Mouse (Mus musculus) CH12.LX (cell line): ENCODE measurements around the gene Fry. TPM values are rescaled to one million over a fixed set of nuclear protein-coding genes. Genes with fewer than 3 reads are reported as not detected.

Experiments
- DNase-seq: peaks from one replicate; pipeline ENCODE4 v3.0.0-alpha.2; 2013; ENCODE audit errors: extremely low read depth
- H3K27ac ChIP-seq: 2 replicates; pipeline ENCODE4 v1.5.1; 2012; ENCODE audit warnings: low read depth, mild to moderate bottlenecking, control low read depth, moderate library complexity; ENCODE audit not compliant: insufficient read depth
- H3K27me3 ChIP-seq: replicated peaks from 2 replicates; pipeline ENCODE3; 2012; ENCODE audit warnings: inconsistent platforms
- H3K36me3 ChIP-seq, 2 experiments: replicated peaks in 1 of 2; 2 replicates each; pipeline versions ENCODE3 to v1.6.1; 2012; ENCODE audit warnings: inconsistent platforms in 1 of 2, low read length in 1 of 2, mild to moderate bottlenecking in 1 of 2, mixed read lengths in 1 of 2, moderate library complexity in 1 of 2; ENCODE audit not compliant: control insufficient read depth in 1 of 2, insufficient read depth in 1 of 2
- H3K4me1 ChIP-seq, 2 experiments: 2 replicates each; pipeline ENCODE4 v1.6.1; 2012; ENCODE audit warnings: inconsistent platforms in 1 of 2, moderate library complexity in 1 of 2; ENCODE audit not compliant: insufficient read depth in 2 of 2, control insufficient read depth in 1 of 2
- H3K4me2 ChIP-seq: 2 replicates; pipeline ENCODE4 v1.6.1; 2012; ENCODE audit warnings: low read depth, mild to moderate bottlenecking, control low read depth; ENCODE audit not compliant: poor library complexity, insufficient read depth, severe bottlenecking
- H3K4me3 ChIP-seq, 3 experiments: fragments of 150-350 bp in 1 of 3; sonication (generic) in 1 of 3; replicated peaks in 1 of 3; 2 replicates each; pipeline versions ENCODE3 to v1.5.1; 2011 to 2012; ENCODE audit warnings: low read depth in 2 of 3, low read length in 2 of 3, mild to moderate bottlenecking in 2 of 3, moderate library complexity in 2 of 3, control low read depth in 1 of 3, improper control_type of control experiment in 1 of 3, inconsistent platforms in 1 of 3, mixed read lengths in 1 of 3; ENCODE audit not compliant: poor library complexity in 1 of 3
- H3K79me2 ChIP-seq: replicated peaks from 2 replicates; pipeline ENCODE4 v1.6.1; 2012; ENCODE audit warnings: mild to moderate bottlenecking, moderate library complexity; ENCODE audit not compliant: control insufficient read depth, poor library complexity, insufficient read depth, severe bottlenecking; ENCODE audit errors: extremely low read depth
- H3K9ac ChIP-seq: 2 replicates; pipeline ENCODE4 v1.6.1; 2012; ENCODE audit warnings: low read depth, mild to moderate bottlenecking, control low read depth, moderate library complexity; ENCODE audit not compliant: insufficient read depth
- H3K9me3 ChIP-seq: replicated peaks from 2 replicates; pipeline ENCODE3; 2012; ENCODE audit warnings: low read length, inconsistent platforms, mixed read lengths
- BHLHE40 ChIP-seq: IDR thresholded peaks from 2 replicates; pipeline ENCODE4 v1.6.1; 2011; ENCODE audit warnings: mild to moderate bottlenecking, low read depth, low read length, improper control_type of control experiment
- CTCF ChIP-seq, 2 experiments: IDR thresholded peaks in 1 of 2; conservative IDR thresholded peaks in 1 of 2; 2 replicates each; pipeline ENCODE4 v1.5.1; 2011 to 2012; ENCODE audit warnings: low read depth in 2 of 2, low read length in 2 of 2, improper control_type of control experiment in 1 of 2, inconsistent platforms in 1 of 2, mild to moderate bottlenecking in 1 of 2, moderate library complexity in 1 of 2
- E2F4 ChIP-seq: IDR thresholded peaks from 2 replicates; pipeline ENCODE4 v1.6.1; 2011; ENCODE audit warnings: low read depth, low read length, improper control_type of control experiment; ENCODE audit not compliant: insufficient replicate concordance
- ETS1 ChIP-seq: conservative IDR thresholded peaks from 2 replicates; pipeline ENCODE4 v1.6.1; 2012; ENCODE audit warnings: low read depth, mild to moderate bottlenecking, inconsistent platforms, low read length, improper control_type of control experiment, moderate library complexity
- HCFC1 ChIP-seq: IDR thresholded peaks from 2 replicates; pipeline ENCODE4 v1.6.1; 2012; ENCODE audit warnings: low read depth, mild to moderate bottlenecking, inconsistent platforms, low read length, improper control_type of control experiment
- JUN ChIP-seq: IDR thresholded peaks from 2 replicates; pipeline ENCODE4 v1.6.1; 2011; ENCODE audit warnings: low read depth, mild to moderate bottlenecking, low read length, improper control_type of control experiment, moderate library complexity; ENCODE audit not compliant: insufficient read depth
- KAT2A ChIP-seq: IDR thresholded peaks from 2 replicates; pipeline ENCODE4 v1.6.1; 2012; ENCODE audit warnings: low read length, improper control_type of control experiment, inconsistent platforms; ENCODE audit not compliant: insufficient replicate concordance
- MAFK ChIP-seq: IDR thresholded peaks from 2 replicates; pipeline ENCODE4 v1.6.1; 2011; ENCODE audit warnings: low read length, improper control_type of control experiment; ENCODE audit not compliant: insufficient replicate concordance
- NELFE ChIP-seq: IDR thresholded peaks from 2 replicates; pipeline ENCODE4 v1.6.1; 2011; ENCODE audit warnings: low read depth, low read length, improper control_type of control experiment
- POLR2A ChIP-seq: IDR thresholded peaks from 2 replicates; pipeline ENCODE4 v1.6.1; 2011; ENCODE audit warnings: low read depth, mild to moderate bottlenecking, improper control_type of control experiment, low read length
- RAD21 ChIP-seq: IDR thresholded peaks from 2 replicates; pipeline ENCODE4 v1.6.1; 2011; ENCODE audit warnings: low read depth, mild to moderate bottlenecking, low read length, improper control_type of control experiment, moderate library complexity
- SMC3 ChIP-seq: IDR thresholded peaks from 2 replicates; pipeline ENCODE4 v1.6.1; 2011; ENCODE audit warnings: low read depth, low read length, improper control_type of control experiment
- TBP ChIP-seq: conservative IDR thresholded peaks from 2 replicates; pipeline ENCODE4 v1.6.1; 2011; ENCODE audit warnings: low read depth, low read length, improper control_type of control experiment
- USF1 ChIP-seq: IDR thresholded peaks from 2 replicates; pipeline ENCODE4 v1.6.1; 2014; ENCODE audit warnings: low read depth, mild to moderate bottlenecking, inconsistent platforms, low read length, improper control_type of control experiment
- ZKSCAN1 ChIP-seq: IDR thresholded peaks from 2 replicates; pipeline ENCODE4 v1.6.1; 2012; ENCODE audit warnings: low read depth, inconsistent platforms, low read length, improper control_type of control experiment, borderline replicate concordance
- ZNF384 ChIP-seq: IDR thresholded peaks from 2 replicates; pipeline ENCODE4 v1.6.1; 2012; ENCODE audit warnings: low read depth, low read length, improper control_type of control experiment, inconsistent platforms
- dilution Hi-C: fragments of 300-500 bp; cut with MboI; formaldehyde crosslinking; loops from 2 replicates; pipeline ENCODE4 v1.14.3; 2020; ENCODE audit warnings: low sequenced_read_pairs; ENCODE audit not compliant: extremely low pct_unique_long_range_greater_than_20kb, extremely low pct_ligation_motif_present
- in situ Hi-C: fragments of 300-500 bp; cut with MboI; formaldehyde crosslinking; loops from 3 replicates; pipeline ENCODE4 v1.14.3; 2019; ENCODE audit warnings: low sequenced_read_pairs, low pct_ligation_motif_present, low pct_unique_long_range_greater_than_20kb, mixed read lengths
- polyA plus RNA-seq: library from polyadenylated mRNA; unstranded; fragments of >175 nt; gene quantifications from 2 replicates; pipeline ENCODE4 v1.2.1, GENCODE M21; 2012; ENCODE audit warnings: low read depth; ENCODE audit not compliant: insufficient read length
- total RNA-seq, 2 experiments: library from RNA; depleted of rRNA; stranded (reverse); fragments of 300-350 nt in 1 of 2; fragments of >200 nt in 1 of 2; gene quantifications; 2 replicates each; pipeline ENCODE4 v1.2.3; 2012 to 2014

The Fry gene
- total and polyA plus RNA-seq, 3 experiments, result 0.34 to 0.80 (median 0.34) TPM

DNA sequence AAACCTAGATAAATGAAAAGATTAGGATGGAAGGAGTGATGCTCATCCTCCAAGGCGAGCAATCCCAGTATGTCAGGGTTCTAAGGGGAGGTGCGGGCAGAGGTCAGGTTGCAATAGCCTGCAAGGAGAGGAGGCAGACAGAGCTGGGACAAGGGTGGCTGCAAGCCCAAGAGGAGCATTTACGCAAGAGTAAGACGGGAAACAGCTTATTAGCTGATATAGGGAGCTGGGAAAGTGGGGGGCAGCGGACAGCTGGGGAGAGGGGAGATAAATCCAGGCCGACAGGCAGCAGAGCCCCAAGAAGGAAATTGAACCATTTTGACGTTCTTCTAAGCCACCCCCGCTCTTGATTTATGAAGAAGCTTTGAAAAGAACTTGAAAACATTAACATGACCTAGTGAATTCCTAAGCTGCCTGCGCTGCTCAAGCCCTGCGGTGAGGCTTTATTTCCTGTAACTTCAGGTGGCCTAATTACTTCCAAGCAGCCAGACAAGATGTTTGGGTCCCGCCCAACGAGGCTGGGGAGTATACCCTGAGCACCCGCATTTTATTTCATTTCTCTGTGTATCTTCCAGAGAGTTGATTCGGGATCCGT, 291.1 kb downstream of the Fry start:
- H3K79me2 ChIP-seq, result no peaks in the 10 kb centered on the region
- TF ChIP-seq USF1, result no peak
- H3K4me3 ChIP-seq, result no peak overlapping the region
- no peaks in the 10 kb centered on the region for H3K4me1 ChIP-seq
- H3K4me2 ChIP-seq, result no peak overlapping the region
- no peak overlapping the region for H3K27ac ChIP-seq
- no peak overlapping the region for H3K9ac ChIP-seq
- peaks cover 26% of the 10 kb centered on the region for H3K9me3 ChIP-seq
- DNase-seq, result no peak
- H3K36me3 ChIP-seq, result no peaks in the 10 kb centered on the region
- no peaks in the 10 kb centered on the region for H3K27me3 ChIP-seq
- dilution Hi-C loops (no loop called here), in situ Hi-C loops (no loop called here)

DNA sequence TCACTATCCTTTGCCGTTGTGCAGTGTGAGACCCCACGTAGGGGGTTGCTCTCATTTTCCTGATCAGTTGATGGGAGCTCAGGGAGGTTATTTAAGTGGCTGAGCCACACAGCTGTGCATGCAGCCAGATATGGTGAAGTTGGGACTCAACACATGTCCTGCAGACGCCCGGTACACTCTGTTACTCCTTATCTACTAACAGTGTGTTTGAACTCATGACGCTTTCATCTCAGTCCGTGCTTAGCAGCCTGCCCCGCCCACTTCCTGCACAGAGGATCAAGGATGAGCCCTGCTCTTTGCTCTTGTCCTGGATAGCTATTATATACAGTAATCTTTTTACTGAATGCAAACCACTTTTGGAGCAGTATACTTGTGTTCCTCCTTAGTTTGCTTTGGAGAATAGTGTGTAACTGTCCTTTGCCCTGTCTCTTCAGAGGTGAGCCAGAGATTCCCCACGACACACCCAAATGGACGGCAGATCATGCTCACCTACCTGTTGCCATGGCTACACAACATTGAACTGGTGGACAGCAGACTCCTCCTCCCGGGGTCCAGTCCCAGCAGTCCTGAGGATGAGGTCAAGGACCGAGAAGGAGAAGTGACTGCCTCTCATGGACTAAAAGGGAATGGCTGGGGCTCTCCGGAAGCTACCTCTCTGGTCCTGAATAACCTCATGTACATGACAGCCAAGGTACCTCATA, 294.5 kb downstream of the Fry start:
- Histone ChIP-seq H3K4me3 (no peak overlapping the region), H3K79me2 (no peaks in the 10 kb centered on the region), H3K9me3 (peaks cover 33% of the 10 kb centered on the region), H3K27ac (no peak overlapping the region), H3K36me3 (no peaks in the 10 kb centered on the region), H3K27me3 (no peaks in the 10 kb centered on the region), H3K9ac (no peak overlapping the region), H3K4me1 (no peaks in the 10 kb centered on the region), H3K4me2 (no peak overlapping the region)
- in situ Hi-C loops (no loop called here), dilution Hi-C loops (no loop called here)
- TF ChIP-seq ZKSCAN1, result no peak
- no peak for TF ChIP-seq BHLHE40
- no peak for TF ChIP-seq POLR2A
- no peak for TF ChIP-seq CTCF (conservative IDR thresholded peaks at IDR 0.05 in 1 of 2, IDR thresholded peaks at IDR 0.05 in 1 of 2; ENCODE audit: low read depth in 2 of 2, low read length in 2 of 2)
- TF ChIP-seq KAT2A, result no peak
- TF ChIP-seq JUN, result no peak
- no peak for TF ChIP-seq MAFK
- TF ChIP-seq RAD21, result no peak
- TF ChIP-seq ZNF384, result no peak
- no peak for TF ChIP-seq SMC3
- TF ChIP-seq TBP, result no peak
- no peak for DNase-seq

GRCm38 (mm10) chr5:150414823-150415222, 296.4 kb downstream of the Fry start:
- Histone ChIP-seq H3K27me3 (no peaks in the 10 kb centered on the region), H3K79me2 (no peaks in the 10 kb centered on the region), H3K4me3 (no peak overlapping the region), H3K4me2 (no peak overlapping the region), H3K9me3 (peaks cover 28% of the 10 kb centered on the region), H3K4me1 (no peaks in the 10 kb centered on the region), H3K27ac (no peak overlapping the region), H3K36me3 (no peaks in the 10 kb centered on the region), H3K9ac (no peak overlapping the region)
- DNase-seq, result no peak
- in situ Hi-C loops (no loop called here), dilution Hi-C loops (no loop called here)
- TF ChIP-seq NELFE, result no peak
- no peak for TF ChIP-seq BHLHE40
- no peak for TF ChIP-seq HCFC1
- TF ChIP-seq MAFK, result no peak
- TF ChIP-seq JUN, result no peak
- TF ChIP-seq ETS1, result no peak
- TF ChIP-seq E2F4, result no peak
